Mouse (Mus musculus) stomach, postnatal 0 days (tissue): ENCODE data around the gene S100a14. TPM values are rescaled to one million over a fixed set of nuclear protein-coding genes. Genes with fewer than 3 reads are reported as not detected.

Source experiments
- ATAC-seq: fragments of 200-750 bp; cut with Nextera tagmentation; 2 replicates; pipeline ENCODE4 v1.8.0; 2017; ENCODE audit not compliant: low FRiP score, low TSS enrichment
- DNase-seq: peaks from one replicate; pipeline ENCODE4 v3.0.0-alpha.2; 2016; ENCODE audit warnings: low spot score
- H3K27ac ChIP-seq: fragments of 300-500 bp; sonication (generic); replicated peaks from 2 replicates; pipeline ENCODE4 v1.5.1; 2014; ENCODE audit warnings: mild to moderate bottlenecking, control low read depth
- H3K27me3 ChIP-seq: fragments of 300-500 bp; sonication (generic); 2 replicates; pipeline ENCODE4 v1.6.1; 2014; ENCODE audit warnings: low read length; ENCODE audit not compliant: control insufficient read depth, insufficient read depth
- H3K36me3 ChIP-seq: fragments of 300-500 bp; sonication (generic); 2 replicates; pipeline ENCODE4 v1.6.1; 2014; ENCODE audit warnings: low read length, mixed read lengths; ENCODE audit not compliant: control insufficient read depth, insufficient read depth
- H3K4me1 ChIP-seq: fragments of 300-500 bp; sonication (generic); replicated peaks from 2 replicates; pipeline ENCODE4 v1.6.1; 2014; ENCODE audit warnings: antibody characterized with exemption; ENCODE audit not compliant: control insufficient read depth, insufficient read depth
- H3K4me2 ChIP-seq: fragments of 300-500 bp; sonication (generic); replicated peaks from 2 replicates; pipeline ENCODE4 v1.6.1; 2014; ENCODE audit warnings: low read depth, mild to moderate bottlenecking, control low read depth, moderate library complexity
- H3K4me3 ChIP-seq: fragments of 300-500 bp; sonication (generic); 2 replicates; pipeline ENCODE4 v1.5.1; 2014; ENCODE audit warnings: low read depth, low read length, control low read depth
- H3K9ac ChIP-seq: fragments of 300-500 bp; sonication (generic); 2 replicates; pipeline ENCODE4 v1.6.1; 2014; ENCODE audit warnings: mild to moderate bottlenecking, low read length, control low read depth, mixed read lengths
- H3K9me3 ChIP-seq: fragments of 300-500 bp; sonication (generic); 2 replicates; pipeline ENCODE4 v1.6.1; 2016; ENCODE audit warnings: low read length; ENCODE audit not compliant: control insufficient read depth
- CTCF ChIP-seq: IDR thresholded peaks from 2 replicates; pipeline ENCODE4 v1.5.1; 2016; ENCODE audit warnings: antibody characterized with exemption, low read depth, mild to moderate bottlenecking, moderate library complexity
- EP300 ChIP-seq: optimal IDR thresholded peaks from 2 replicates; pipeline ENCODE3; 2016; ENCODE audit warnings: antibody characterized with exemption
- WGBS: fragments of 180-500 bp; shearing (Covaris S2); extraction: QIAGEN DNeasy Blood & Tissue Kit; methylation state at CpG from one replicate; pipeline ENCODE4 v1.1.7; 2014; 5-methylcytosine and 5-hydroxymethylcytosine counted together
- polyA plus RNA-seq: library from polyadenylated mRNA; unstranded; fragments of >200 nt; fragmentation: Nextera tagmentation; extraction: Ambion mirVana; gene quantifications from 2 replicates; pipeline ENCODE4 v1.2.1, GENCODE M21; 2015

The S100a14 gene
- polyA plus RNA-seq, 1 experiment from 2014 or later = 271 TPM

GRCm38 (mm10) chr3:90508287-90508949, 18.2 kb upstream of the S100a14 start:
- Histone ChIP-seq H3K4me1 (peaks cover 4% of the 10 kb centered on the region; the same call in 1 of the 2 replicates), H3K9ac (peak overlapping the region; percentile 98), H3K36me3 (peaks cover 3% of the 10 kb centered on the region), H3K4me3 (peak overlapping the region; percentile 91), H3K27ac (peak overlapping the region; percentile 97), H3K9me3 (no peaks in the 10 kb centered on the region), H3K4me2 (peak overlapping the region; percentile 67), H3K27me3 (no peaks in the 10 kb centered on the region)
- TF ChIP-seq EP300 (no peak), CTCF (peak; percentile 39)
- DNase-seq = no peak
- 1% methylated on average over 20 of the region's 20 CpGs for WGBS
- no peak for ATAC-seq

DNA sequence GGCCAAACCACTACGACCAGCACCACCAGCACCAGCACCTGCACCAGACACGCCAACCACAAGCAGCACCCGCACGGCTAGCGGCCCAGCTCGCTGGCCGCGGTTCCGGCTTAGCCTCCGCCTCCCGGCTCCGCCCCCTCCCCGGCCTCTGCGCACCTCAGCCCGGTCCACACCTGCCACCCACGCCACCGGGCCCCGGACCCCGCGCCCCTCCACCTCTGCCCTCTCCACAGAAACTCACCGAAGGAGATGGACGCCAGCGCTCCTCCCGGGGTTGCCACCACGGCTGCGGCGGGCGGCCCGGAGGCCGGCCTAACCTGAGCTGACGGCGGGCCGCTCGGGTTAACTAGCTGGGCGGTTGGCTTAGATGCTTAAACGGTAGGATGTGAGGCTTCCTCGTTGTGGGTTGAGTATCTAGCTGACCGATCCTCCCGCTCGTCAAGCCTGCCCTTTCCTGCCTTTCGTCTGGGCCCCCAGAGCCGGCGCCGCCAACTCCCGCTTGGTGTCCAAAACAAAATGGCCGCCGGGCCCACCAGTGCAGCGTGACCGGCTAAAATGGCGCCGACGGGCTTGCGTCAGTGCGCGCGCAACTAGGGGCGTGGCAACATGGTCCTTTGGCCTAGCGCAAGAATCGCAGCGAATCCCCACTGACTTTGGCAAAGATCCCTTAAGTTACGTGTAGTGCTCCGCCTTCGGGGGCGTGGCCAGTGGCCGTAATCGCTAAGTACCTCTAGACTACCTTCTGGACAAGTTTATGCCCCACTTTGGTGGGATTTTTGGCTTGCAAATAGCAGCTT, 17.5 kb upstream of the S100a14 start, which contains the start of gene Chtop:
Gene Chtop, minus strand, starts transcription at position 549 of the 797 bp plus-strand sequence.
- Histone ChIP-seq H3K27me3 (no peaks in the 10 kb centered on the region), H3K9ac (peak within 1 kb of the TSS; percentile 98), H3K36me3 (peaks cover 3% of the 10 kb centered on the region), H3K4me1 (peaks cover 4% of the 10 kb centered on the region; the same call in 1 of the 2 replicates), H3K4me3 (peak within 1 kb of the TSS; percentile 91), H3K4me2 (peak within 1 kb of the TSS; percentile 67), H3K9me3 (no peaks in the 10 kb centered on the region), H3K27ac (peak within 1 kb of the TSS; percentile 97)
- no peak for TF ChIP-seq CTCF
- TF ChIP-seq EP300 = peak; percentile 80
- WGBS = under 1% methylated on average over 60 of the region's 66 CpGs
- DNase-seq = peak; percentile 100
- peak; percentile 88 for ATAC-seq

DNA sequence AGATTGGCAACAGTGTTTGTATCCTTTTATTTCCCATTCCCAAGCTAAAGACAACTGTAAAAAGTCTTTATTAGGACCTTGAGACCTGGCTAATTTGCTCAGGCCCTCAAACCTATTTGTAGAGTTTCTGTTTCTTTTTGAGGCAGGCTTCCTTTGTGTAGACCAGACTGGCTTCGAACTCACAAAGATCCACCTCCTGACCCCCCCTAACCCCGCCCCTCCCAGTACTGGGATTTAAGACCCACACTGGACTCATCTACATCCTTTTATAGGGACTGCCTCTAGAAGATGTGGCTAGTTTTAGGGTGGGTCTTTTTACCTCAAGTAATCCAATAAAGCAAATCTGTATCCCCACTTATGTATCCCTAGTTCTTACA, 16.9 kb upstream of the S100a14 start:
- ATAC-seq = no peak
- Histone ChIP-seq H3K4me3 (peak overlapping the region; percentile 91), H3K4me1 (peaks cover 4% of the 10 kb centered on the region; the same call in 1 of the 2 replicates), H3K36me3 (peaks cover 3% of the 10 kb centered on the region), H3K9me3 (no peaks in the 10 kb centered on the region), H3K9ac (no peak overlapping the region), H3K4me2 (peak overlapping the region; percentile 21), H3K27ac (peak overlapping the region; percentile 8), H3K27me3 (no peaks in the 10 kb centered on the region)
- WGBS = 21% methylated on average over 2 of the region's 2 CpGs
- no peak for TF ChIP-seq CTCF
- TF ChIP-seq EP300 = no peak
- no peak for DNase-seq

DNA sequence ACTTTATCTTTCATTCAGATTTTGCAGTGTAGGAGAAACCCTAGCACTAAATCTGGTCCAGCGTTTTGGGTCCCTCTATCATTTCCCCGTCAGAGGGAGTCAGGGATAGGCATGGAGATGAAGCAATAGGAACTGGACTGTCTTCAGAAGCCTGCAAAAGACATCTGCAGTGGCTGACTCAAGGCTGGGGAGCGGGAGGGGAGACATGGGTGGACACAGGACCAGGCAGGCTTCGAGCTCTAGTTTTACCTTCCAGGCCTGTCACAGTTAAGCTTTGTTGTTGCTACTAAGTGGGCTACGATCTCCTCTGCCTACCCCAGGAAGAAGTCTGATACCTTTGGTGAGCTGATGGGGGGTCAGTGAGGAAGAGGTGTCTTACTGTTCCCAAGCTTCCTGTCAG, 14.4 kb upstream of the S100a14 start:
- ATAC-seq (no peak), DNase-seq (no peak)
- 84% methylated on average over 5 of the region's 5 CpGs for WGBS
- H3K36me3 ChIP-seq = no peaks in the 10 kb centered on the region; the same call in 1 of the 2 replicates
- H3K9me3 ChIP-seq = no peaks in the 10 kb centered on the region
- no peak overlapping the region for H3K4me2 ChIP-seq
- H3K4me1 ChIP-seq = peaks cover 4% of the 10 kb centered on the region; the same call in 1 of the 2 replicates
- no peaks in the 10 kb centered on the region for H3K27me3 ChIP-seq
- no peak overlapping the region for H3K9ac ChIP-seq
- no peak overlapping the region for H3K4me3 ChIP-seq
- TF ChIP-seq CTCF (no peak), EP300 (no peak)
- no peak overlapping the region for H3K27ac ChIP-seq

GRCm38 (mm10) chr3:90512948-90513642, 13.6 kb upstream of the S100a14 start:
- Histone ChIP-seq H3K4me3 (peak overlapping the region; percentile 48; the same call in 1 of the 2 replicates), H3K4me2 (peak overlapping the region; percentile 88), H3K4me1 (peaks cover 1% of the 10 kb centered on the region; the same call in 1 of the 2 replicates), H3K27me3 (no peaks in the 10 kb centered on the region), H3K36me3 (no peaks in the 10 kb centered on the region; the same call in 1 of the 2 replicates), H3K27ac (peak overlapping the region; percentile 84), H3K9ac (peak overlapping the region; percentile 61; the same call in 1 of the 2 replicates), H3K9me3 (no peaks in the 10 kb centered on the region)
- ATAC-seq (no peak), DNase-seq (peak; percentile 56)
- TF ChIP-seq CTCF = no peak
- TF ChIP-seq EP300 = no peak
- 68% methylated on average over 9 of the region's 9 CpGs for WGBS
